Mouse (Mus musculus) effector memory CD4-positive, alpha-beta T cell, adult 7 months (primary cell): Measurements from ENCODE around the gene Prss34. TPM values are rescaled to one million over a fixed set of nuclear protein-coding genes. Genes with fewer than 3 reads are reported as not detected.

Experiments
- polyA plus RNA-seq: library from polyadenylated mRNA; unstranded; fragments of 100-300 nt; shearing (Covaris generic); gene quantifications from one replicate; pipeline ENCODE4 v1.2.1, GENCODE M21; 2017

Prss34 gene
- polyA plus RNA-seq, result 0.94 TPM

GRCm38 (mm10) chr17:25298094-25298493, at the start of gene Prss34:
Gene Prss34, plus strand, starts transcription at chr17:25298394.

GRCm38 (mm10) chr17:25256140-25256754, 41.9 kb upstream of the Prss34 start, which contains the start of gene Baiap3:
Gene Baiap3, minus strand, starts transcription at chr17:25256364.

DNA sequence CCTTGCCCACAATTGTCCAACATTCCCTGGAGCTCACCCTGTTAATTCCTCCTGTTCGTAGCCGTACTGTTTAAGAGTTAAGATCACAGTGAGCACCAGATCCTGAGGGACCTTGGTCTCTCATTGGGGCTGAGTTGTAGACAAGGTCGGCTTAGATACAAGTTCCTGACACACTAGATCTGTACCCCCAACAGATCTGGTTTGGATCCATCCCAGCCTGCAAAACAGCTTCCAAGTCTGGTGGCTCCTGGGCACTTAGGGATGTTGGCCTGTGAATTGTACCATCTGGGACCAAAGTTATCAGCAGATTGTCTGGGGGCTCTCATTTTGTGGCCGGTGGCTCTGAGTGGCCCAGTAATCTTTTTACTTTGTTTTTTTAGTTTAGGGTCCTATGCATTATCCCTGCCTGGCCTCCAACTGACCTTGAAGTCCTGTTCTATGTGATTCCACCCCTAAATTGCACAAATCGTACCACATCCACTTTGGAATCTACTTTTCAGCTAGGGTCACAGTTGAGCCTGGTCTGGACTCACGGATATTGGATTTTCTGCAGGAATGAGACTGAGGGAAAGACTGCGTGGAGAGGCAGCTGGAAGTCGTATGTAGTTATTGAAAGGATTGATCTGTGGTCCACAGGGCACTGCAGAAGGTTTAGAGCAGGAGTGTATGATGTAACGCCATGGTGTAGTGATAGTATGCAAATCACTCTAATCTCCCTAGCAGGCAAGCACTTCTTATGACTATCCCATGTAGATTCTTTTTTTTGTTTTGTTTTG, 23.4 kb upstream of the Prss34 start, which contains the start of gene Ube2i:
TSS of gene Ube2i (minus strand) at position 52 of the 776 bp plus-strand sequence.

GRCm38 (mm10) chr17:25308346-25308745, 10.2 kb downstream of the Prss34 start, which contains the start of gene Prss28:
Gene Prss28, plus strand, starts transcription at chr17:25308646.

DNA sequence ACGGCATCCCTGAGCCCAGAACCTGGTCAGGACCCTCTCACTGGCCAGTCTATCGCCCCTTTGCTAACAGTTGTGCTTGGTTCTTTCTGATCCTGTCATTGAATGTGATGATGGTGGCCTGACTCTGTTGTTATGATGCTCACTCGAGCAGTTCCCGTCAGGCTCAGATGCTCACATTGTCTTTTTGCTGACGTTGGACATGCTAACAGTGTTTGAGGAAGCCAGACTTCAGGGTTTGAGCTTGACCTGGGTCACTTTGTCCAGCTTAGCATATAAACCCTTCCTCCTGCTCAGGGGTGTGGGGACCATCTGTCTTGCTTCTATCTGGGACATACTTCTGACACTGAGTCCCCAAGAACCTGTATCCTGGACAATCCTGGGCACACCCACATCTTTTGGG, 20.2 kb downstream of the Prss34 start, which contains the start of gene Prss29:
TSS of gene Prss29 (plus strand) at position 301 of the 400 bp plus-strand sequence.

DNA sequence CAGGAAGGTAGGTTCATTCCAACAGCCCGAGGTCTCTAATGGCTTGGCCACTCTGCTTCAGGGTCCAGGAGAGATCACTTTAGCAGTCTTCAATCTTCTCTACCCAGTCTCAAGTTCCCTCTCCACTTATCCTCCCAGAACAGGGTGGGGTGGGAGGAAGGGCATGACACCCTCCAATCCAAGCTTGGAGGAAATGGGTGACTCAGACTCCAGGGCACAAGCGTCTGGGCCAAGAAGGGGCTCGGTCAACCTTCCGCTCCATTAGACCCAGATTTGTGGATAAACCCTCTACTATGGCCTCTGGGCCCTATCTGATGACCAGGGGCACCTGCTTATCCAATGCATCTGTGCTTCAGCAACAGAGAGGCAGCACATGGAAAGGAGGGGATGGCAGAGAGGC, 47.3 kb downstream of the Prss34 start, which contains the start of gene Tpsab1:
TSS of gene Tpsab1 (minus strand) at position 101 of the 400 bp plus-strand sequence.

Other genes starting within 250 kb of the Prss34 start
- 0.29 TPM for gene Tmem204, start 214.8 kb upstream of the Prss34 start, polyA plus RNA-seq
- gene Telo2, start 182.4 kb upstream of the Prss34 start, polyA plus RNA-seq, result 10.5 TPM
- gene Ptx4, start 177.6 kb upstream of the Prss34 start, polyA plus RNA-seq, result 0.71 TPM
- gene Clcn7, start 165.0 kb upstream of the Prss34 start, polyA plus RNA-seq, result 23.9 TPM
- gene Ccdc154, start 135.9 kb upstream of the Prss34 start, polyA plus RNA-seq, result 0.26 TPM
- not detected for gene Gm38655, start 122.9 kb upstream of the Prss34 start, polyA plus RNA-seq
- gene BC003965, start 113.8 kb upstream of the Prss34 start, polyA plus RNA-seq, result 13.8 TPM
- 47.9 TPM for gene Unkl, start 110.0 kb upstream of the Prss34 start, polyA plus RNA-seq
- gene Gnptg, start 58.3 kb upstream of the Prss34 start, polyA plus RNA-seq, result 155 TPM
- 41.2 TPM for gene Tsr3, start 58.2 kb upstream of the Prss34 start, polyA plus RNA-seq
- gene Baiap3, start 42.0 kb upstream of the Prss34 start, polyA plus RNA-seq, result 230 TPM
- 654 TPM for gene Ube2i, start 23.8 kb upstream of the Prss34 start, polyA plus RNA-seq
- not detected for gene Prss28, start 10.3 kb downstream of the Prss34 start, polyA plus RNA-seq
- not detected for gene Prss29, start 20.3 kb downstream of the Prss34 start, polyA plus RNA-seq
- gene Tpsab1, start 47.2 kb downstream of the Prss34 start, polyA plus RNA-seq, result 0.63 TPM
- gene Tpsb2, start 67.9 kb downstream of the Prss34 start, polyA plus RNA-seq, result not detected
- not detected for gene Tpsg1, start 70.9 kb downstream of the Prss34 start, polyA plus RNA-seq
- gene Cacna1h, start 135.4 kb downstream of the Prss34 start, polyA plus RNA-seq, result not detected
- not detected for gene Tekt4, start 156.2 kb downstream of the Prss34 start, polyA plus RNA-seq
- gene Sstr5, start 198.9 kb downstream of the Prss34 start, polyA plus RNA-seq, result not detected